Mouse (Mus musculus) gastrocnemius, adult 2 months (tissue): Measurements from ENCODE around the gene Adgrf3. TPM values are rescaled to one million over a fixed set of nuclear protein-coding genes. Genes with fewer than 3 reads are reported as not detected.

Source experiments
- DNase-seq: peaks from one replicate; pipeline ENCODE4 v3.0.0; 2022
- H3K27ac ChIP-seq: fragments of 200-600 bp; 2 replicates; pipeline ENCODE4 v1.8.1; 2022; ENCODE audit warnings: mild to moderate bottlenecking
- H3K4me3 ChIP-seq: fragments of 200-600 bp; 2 replicates; pipeline ENCODE4 v1.8.1; 2022; ENCODE audit warnings: mild to moderate bottlenecking, moderate library complexity
- CTCF ChIP-seq: fragments of 200-600 bp; IDR thresholded peaks from 2 replicates; pipeline ENCODE4 v1.8.1; 2022; ENCODE audit warnings: antibody characterized with exemption, mild to moderate bottlenecking, moderate library complexity
- intact Hi-C: fragments of 180-260 bp; cut with DNase I; formaldehyde crosslinking; loops from one replicate; pipeline ENCODE4 v1.15.1; 2025
- microRNA-seq: library from miRNA; unstranded; fragments of <30 nt; microRNA quantifications from one replicate; pipeline ENCODE4 v1.2.0, GENCODE M21; 2021
- total RNA-seq, 2 experiments: library from RNA; stranded (reverse); gene quantifications; 2 replicates each; pipeline ENCODE4 v1.2.3; 2021

Adgrf3 gene
- total RNA-seq, 2 experiments from 2014 or later: not detected

DNA sequence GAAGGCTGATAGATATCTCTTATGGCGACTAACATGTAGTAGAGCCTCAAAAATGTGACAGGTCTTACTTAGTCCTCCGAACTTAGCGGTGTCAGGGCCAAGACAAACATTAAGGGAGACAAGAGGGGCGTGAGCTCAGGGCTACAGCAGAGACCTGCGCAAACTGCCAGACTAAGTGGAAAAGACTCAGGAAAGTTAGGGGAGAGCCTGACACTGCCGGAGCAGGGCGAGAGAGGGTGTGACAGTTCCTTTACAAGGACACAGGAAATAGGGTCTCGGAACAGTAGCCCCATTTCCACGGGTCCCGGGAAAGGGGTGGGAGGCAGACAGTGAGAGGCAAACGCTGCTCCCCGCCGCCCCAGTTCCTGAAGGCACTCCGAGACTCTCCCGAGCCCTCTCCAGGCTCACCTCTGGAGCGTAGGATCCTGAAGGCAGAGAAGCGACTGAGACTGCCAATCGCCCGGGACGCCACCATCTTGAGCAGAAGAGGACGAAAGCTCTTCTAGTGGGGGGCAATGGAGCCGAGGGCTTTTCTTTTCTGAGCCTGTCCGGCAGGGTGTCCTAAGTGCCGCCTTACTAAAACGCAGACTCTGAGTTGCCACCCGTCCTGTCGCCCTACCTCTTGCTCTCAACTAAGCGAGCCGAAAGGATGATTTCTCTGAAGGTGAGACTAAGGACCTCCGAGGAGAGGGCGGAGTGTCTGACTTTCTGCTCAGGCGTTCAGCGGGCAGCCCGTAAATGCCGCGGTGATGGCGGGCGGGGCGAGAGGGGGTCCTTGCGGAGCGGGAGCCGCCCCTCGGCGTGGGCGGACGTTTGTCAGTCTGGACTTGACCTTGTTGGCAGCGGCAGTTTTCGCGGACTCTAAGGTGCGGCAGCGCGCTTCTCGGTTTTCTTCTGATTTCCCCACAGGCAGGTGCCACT is 50.8 kb downstream of the Adgrf3 start, which contains the start of the genes Hadha and Hadhb:
Gene Hadha (minus strand): TSS at position 689 of the 921 bp plus-strand sequence.
Gene Hadhb (plus strand): TSS at position 775 of the 921 bp plus-strand sequence.
- DNase-seq: peak; percentile 96
- intact Hi-C loops: no loop called here
- H3K27ac ChIP-seq: peak within 1 kb of the TSS; percentile 100
- peak within 1 kb of the TSS; percentile 86 for H3K4me3 ChIP-seq
- TF ChIP-seq CTCF: no peak

DNA sequence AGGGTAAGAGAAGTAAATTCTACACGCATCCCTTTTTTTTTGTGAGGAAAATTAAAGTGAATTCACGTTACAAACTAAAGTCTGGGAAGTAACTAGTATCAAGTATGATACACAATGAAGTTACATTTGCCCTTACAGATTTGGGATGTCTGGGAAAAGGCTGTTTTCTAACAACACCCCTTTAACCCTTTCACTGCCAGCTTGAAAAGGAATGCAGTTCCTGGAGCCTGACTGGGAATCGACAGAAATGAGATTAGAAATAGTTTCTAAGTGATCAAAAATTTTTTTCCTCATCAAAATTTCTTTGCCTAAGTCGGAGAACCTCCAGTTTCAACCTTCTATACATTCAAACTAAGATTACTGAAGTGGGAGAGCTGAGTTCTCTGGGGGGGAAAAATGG is 51.5 kb downstream of the Adgrf3 start:
- H3K27ac ChIP-seq: peak overlapping the region; percentile 100
- no peak for TF ChIP-seq CTCF
- DNase-seq: no peak
- peak overlapping the region; percentile 86 for H3K4me3 ChIP-seq
- intact Hi-C loops: no loop called here

DNA sequence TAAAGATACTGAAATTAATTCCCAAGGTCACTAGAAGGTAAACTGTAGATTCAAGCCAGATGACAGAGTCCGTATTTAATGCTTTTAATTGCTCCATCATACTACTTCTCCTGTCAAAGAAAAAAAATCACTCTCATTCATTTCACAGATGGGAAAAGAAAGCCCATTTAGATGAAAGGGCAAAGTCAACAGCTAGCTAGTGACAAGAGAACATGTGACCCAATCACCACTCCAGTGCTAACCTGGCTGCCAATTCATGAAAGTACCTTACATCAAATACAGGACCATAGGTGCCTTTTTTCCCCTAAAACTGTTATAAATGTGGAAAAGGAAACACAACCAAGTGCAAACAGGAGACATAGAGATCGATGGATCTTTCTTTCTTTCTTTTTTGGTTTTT is 52.3 kb downstream of the Adgrf3 start:
- intact Hi-C loops: no loop called here
- H3K27ac ChIP-seq: peak overlapping the region; percentile 100
- H3K4me3 ChIP-seq: peak overlapping the region; percentile 86
- no peak for DNase-seq
- no peak for TF ChIP-seq CTCF

DNA sequence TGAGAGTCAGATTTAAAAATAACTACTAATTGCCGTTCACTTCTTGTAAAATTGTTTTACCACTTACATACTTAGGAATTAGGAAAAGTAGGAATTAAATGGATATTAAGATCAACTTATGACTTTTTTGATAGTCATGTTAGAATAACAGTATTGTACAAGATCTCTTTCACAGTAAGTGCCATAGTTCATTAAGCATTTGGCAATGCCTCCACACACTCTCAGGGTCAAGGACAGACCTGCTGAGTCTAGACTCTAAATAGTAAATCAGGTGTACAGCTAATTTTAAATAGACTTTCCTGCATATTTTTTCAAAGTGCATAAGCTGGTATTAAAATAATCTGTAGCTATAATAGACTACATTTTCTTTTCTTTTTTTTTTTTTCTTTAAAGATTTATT is 53.1 kb downstream of the Adgrf3 start:
- H3K27ac ChIP-seq: peak overlapping the region; percentile 100
- intact Hi-C loops: no loop called here
- peak overlapping the region; percentile 43 for H3K4me3 ChIP-seq
- DNase-seq: no peak
- no peak for TF ChIP-seq CTCF

DNA sequence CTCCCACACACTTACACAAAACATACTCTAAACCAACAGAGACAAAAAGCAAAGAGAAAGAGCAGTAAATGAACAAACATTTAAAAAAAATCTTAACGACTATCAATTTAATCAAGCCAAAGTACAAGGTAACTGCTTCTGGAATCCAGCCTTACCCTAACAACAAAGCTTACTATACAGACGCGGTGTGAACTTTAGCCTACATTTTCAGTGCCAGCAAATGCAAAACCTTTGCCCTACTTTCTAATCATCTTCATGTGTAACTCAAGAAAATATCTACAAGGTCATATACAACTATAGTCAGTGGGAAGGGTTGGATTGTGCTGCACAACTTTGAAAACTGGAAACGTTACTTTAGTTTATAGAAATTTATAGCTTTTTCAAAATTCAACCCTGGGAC is 53.5 kb downstream of the Adgrf3 start:
- Histone ChIP-seq H3K4me3 (peak overlapping the region; percentile 43), H3K27ac (peak overlapping the region; percentile 100)
- intact Hi-C loops: no loop called here
- TF ChIP-seq CTCF: no peak
- no peak for DNase-seq

DNA sequence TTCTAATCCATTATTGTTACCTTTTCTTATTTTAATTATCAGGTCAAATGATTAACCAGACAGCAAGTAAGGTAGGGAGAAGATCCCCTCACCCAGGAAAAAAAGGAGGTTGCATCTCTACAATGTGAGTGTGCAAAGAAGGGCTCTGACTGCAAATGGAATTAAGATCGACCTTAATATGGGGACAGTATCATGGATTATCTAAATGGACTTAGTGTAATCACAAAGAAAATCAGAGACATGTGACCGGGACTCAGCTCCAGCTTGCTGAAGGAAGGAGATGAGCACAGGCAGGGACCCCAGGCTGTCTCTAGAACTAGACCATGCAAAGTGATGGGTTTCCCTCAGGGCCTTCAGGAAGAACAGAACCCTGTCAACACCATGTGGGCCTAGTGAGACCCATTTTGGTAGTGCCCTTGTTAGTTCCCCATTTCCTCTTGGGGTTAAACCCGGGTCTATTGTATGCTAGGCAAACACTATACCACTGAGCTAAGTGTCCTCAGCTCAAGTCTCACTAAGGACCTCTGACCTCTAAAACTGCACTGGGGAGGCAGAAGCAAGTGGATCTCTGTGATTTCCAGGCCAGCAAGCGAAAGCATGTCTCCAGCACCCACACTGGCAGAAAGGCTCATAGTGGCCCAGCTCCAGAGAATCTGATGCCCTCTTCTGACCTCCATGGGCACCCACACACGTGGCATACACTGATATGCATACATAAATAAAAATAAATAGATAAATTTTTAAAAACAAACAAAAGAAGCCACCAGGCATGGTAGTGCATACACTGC is 57.2 kb downstream of the Adgrf3 start:
- intact Hi-C loops: no loop called here
- no peak for TF ChIP-seq CTCF
- H3K27ac ChIP-seq: no peak overlapping the region
- no peak for DNase-seq
- no peak overlapping the region for H3K4me3 ChIP-seq

DNA sequence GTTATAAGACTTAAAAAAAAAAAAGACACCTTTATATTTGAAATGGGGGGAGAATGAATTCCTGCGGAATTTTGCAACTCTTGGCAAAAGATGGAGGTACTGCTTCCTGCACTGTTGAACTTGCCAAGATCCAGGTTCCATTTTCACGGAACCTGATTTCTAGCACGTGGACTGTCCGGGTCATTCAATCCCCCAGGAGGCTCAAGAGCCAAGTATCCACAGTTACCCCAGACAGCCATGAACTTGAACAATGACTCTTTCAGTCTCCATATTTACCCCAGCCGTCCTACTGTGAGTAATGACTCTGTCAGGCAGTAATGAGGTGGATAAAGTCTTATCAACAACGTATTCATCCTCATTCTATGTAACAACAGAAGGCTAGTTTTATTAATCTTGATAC is 59.0 kb downstream of the Adgrf3 start:
- Histone ChIP-seq H3K27ac (no peak overlapping the region), H3K4me3 (no peak overlapping the region)
- TF ChIP-seq CTCF: no peak
- intact Hi-C loops: no loop called here
- DNase-seq: no peak

Small RNAs within 50 kb of the gene (microRNA-seq; reads per million reads assigned to microRNA genes)
- not detected for gene Mir1960

Other genes starting within 250 kb of the Adgrf3 start
- gene Il6, start 192.6 kb downstream of the Adgrf3 start, total RNA-seq: not detected
- 1 to 10 TPM; 1.7 to 2.0 TPM for gene Tyms, start 132.1 kb downstream of the Adgrf3 start, total RNA-seq
- gene Garem2, start 100.6 kb downstream of the Adgrf3 start, total RNA-seq: not detected
- not detected for gene 3110082J24Rik, start 99.6 kb downstream of the Adgrf3 start, total RNA-seq
- gene Hadha, start 50.6 kb downstream of the Adgrf3 start, total RNA-seq: 100 to 1,000 TPM; 261 to 470 TPM
- gene Hadhb, start 50.5 kb downstream of the Adgrf3 start, total RNA-seq: 100 to 1,000 TPM; 340 to 569 TPM
- 10 to 100 TPM in 1 of 2 experiments, 1 to 10 TPM in 1; 8.3 to 11.4 TPM for gene Selenoi, start 26.9 kb upstream of the Adgrf3 start, total RNA-seq
- not detected for gene Drc1, start 75.7 kb upstream of the Adgrf3 start, total RNA-seq